Mouse (Mus musculus) urinary bladder, postnatal 36 days (tissue): ENCODE measurements around the gene Gm20890.
"Not testable (repeated sequence)": the region's sequence is repeated elsewhere in the genome, so short reads cannot be mapped to it uniquely, and the experiment has no call there.

Experiments
- DNase-seq, 2 experiments: peaks; one replicate each; pipeline ENCODE4 v3.0.0; 2022; ENCODE audit warnings: low spot score in 2 of 2, mixed read lengths in 1 of 2

Gene Gm20890

GRCm38 (mm10) chrY:26776699-26777098 is at the start of gene Gm20890:
TSS of gene Gm20890 (minus strand) at chrY:26776799.
- DNase-seq, result not testable (repeated sequence)
